Mouse (Mus musculus) stomach, embryonic 14.5 days (tissue): ENCODE data around the gene A930018P22Rik. TPM values are rescaled to one million over a fixed set of nuclear protein-coding genes. Genes with fewer than 3 reads are reported as not detected.

Source experiments
- ATAC-seq: fragments of 200-750 bp; cut with Nextera tagmentation; 2 replicates; pipeline ENCODE4 v1.8.0; 2017; ENCODE audit warnings: low read depth, moderate TSS enrichment; ENCODE audit not compliant: insufficient number of reproducible peaks, insufficient read depth, low FRiP score
- H3K27ac ChIP-seq: fragments of 300-500 bp; sonication (generic); 2 replicates; pipeline ENCODE4 v1.5.1; 2014; ENCODE audit warnings: mild to moderate bottlenecking, low read length, moderate library complexity, mixed read lengths
- H3K27me3 ChIP-seq: fragments of 300-500 bp; sonication (generic); 2 replicates; pipeline ENCODE4 v1.6.1; 2014; ENCODE audit warnings: low read length, control low read depth, mixed read lengths; ENCODE audit not compliant: control insufficient read depth, insufficient read depth
- H3K36me3 ChIP-seq: fragments of 300-500 bp; sonication (generic); 2 replicates; pipeline ENCODE4 v1.6.1; 2014; ENCODE audit warnings: mild to moderate bottlenecking, control low read depth, low read length, moderate library complexity, mixed read lengths; ENCODE audit not compliant: control insufficient read depth, insufficient read depth
- H3K4me1 ChIP-seq: fragments of 300-500 bp; sonication (generic); 2 replicates; pipeline ENCODE4 v1.6.1; 2014; ENCODE audit warnings: low read length, control low read depth, mixed read lengths; ENCODE audit not compliant: control insufficient read depth, insufficient read depth
- H3K4me2 ChIP-seq: fragments of 300-500 bp; sonication (generic); replicated peaks from 2 replicates; pipeline ENCODE4 v1.6.1; 2014; ENCODE audit warnings: low read depth, low read length, control low read depth
- H3K4me3 ChIP-seq: fragments of 300-500 bp; sonication (generic); 2 replicates; pipeline ENCODE4 v1.5.1; 2014; ENCODE audit warnings: low read depth, low read length, control low read depth
- H3K9ac ChIP-seq: fragments of 300-500 bp; sonication (generic); replicated peaks from 2 replicates; pipeline ENCODE4 v1.6.1; 2014; ENCODE audit warnings: low read depth, mild to moderate bottlenecking, control low read depth, low read length, moderate library complexity, mixed read lengths
- H3K9me3 ChIP-seq: fragments of 300-500 bp; sonication (generic); 2 replicates; pipeline ENCODE4 v1.6.1; 2016; ENCODE audit warnings: low read depth, low read length, control low read depth; ENCODE audit not compliant: control insufficient read depth
- WGBS: fragments of 180-500 bp; shearing (Covaris S2); extraction: QIAGEN DNeasy Blood & Tissue Kit; methylation state at CpG from one replicate; pipeline ENCODE4 v1.1.7; 2014; 5-methylcytosine and 5-hydroxymethylcytosine counted together
- polyA plus RNA-seq: library from polyadenylated mRNA; unstranded; fragments of >200 nt; fragmentation: Nextera tagmentation; extraction: Ambion mirVana; gene quantifications from 2 replicates; pipeline ENCODE4 v1.2.1, GENCODE M21; 2014

Gene A930018P22Rik
- polyA plus RNA-seq, 1 experiment from 2014 or later: not detected

GRCm38 (mm10) chr2:104173431-104173830 is 50.9 kb downstream of the A930018P22Rik start:
- Histone ChIP-seq H3K27ac (no peak overlapping the region), H3K27me3 (no peaks in the 10 kb centered on the region), H3K9me3 (no peaks in the 10 kb centered on the region), H3K36me3 (no peaks in the 10 kb centered on the region), H3K4me2 (no peak overlapping the region), H3K9ac (no peak overlapping the region), H3K4me3 (no peak overlapping the region), H3K4me1 (peaks cover 14% of the 10 kb centered on the region; the same call in 1 of the 2 replicates)
- WGBS: 85% methylated on average over 3 of the region's 3 CpGs
- no peak for ATAC-seq

Other genes with a start within 250 kb of the A930018P22Rik start
- gene Lmo2, start 164.8 kb upstream of the A930018P22Rik start, polyA plus RNA-seq: 14.8 and 15.0 TPM in 2 replicates
- 60.1 and 63.2 TPM in 2 replicates for gene Fbxo3, start 95.0 kb upstream of the A930018P22Rik start, polyA plus RNA-seq
- 1.9 and 3.7 TPM in 2 replicates for gene 4931422A03Rik, start 94.4 kb upstream of the A930018P22Rik start, polyA plus RNA-seq
- gene Gm10912, start 56.9 kb upstream of the A930018P22Rik start, polyA plus RNA-seq: not detected in 2 replicates
- gene Gm10799, start 54.2 kb upstream of the A930018P22Rik start, polyA plus RNA-seq: not detected in 2 replicates
- gene Cd59b, start 52.9 kb upstream of the A930018P22Rik start, polyA plus RNA-seq: 5.8 and 6.7 TPM in 2 replicates
- gene Cd59a, start 27.0 kb upstream of the A930018P22Rik start, polyA plus RNA-seq: 32.6 and 34.0 TPM in 2 replicates